Mouse (Mus musculus) fat pad, adult 2 months (tissue): ENCODE data around the gene Rnf8.

Experiments used
- DNase-seq: peaks from one replicate; pipeline ENCODE4 v3.0.0-alpha.2; 2011; ENCODE audit warnings: low read depth, low spot score; ENCODE audit errors: extremely low read depth

Rnf8 gene

DNA sequence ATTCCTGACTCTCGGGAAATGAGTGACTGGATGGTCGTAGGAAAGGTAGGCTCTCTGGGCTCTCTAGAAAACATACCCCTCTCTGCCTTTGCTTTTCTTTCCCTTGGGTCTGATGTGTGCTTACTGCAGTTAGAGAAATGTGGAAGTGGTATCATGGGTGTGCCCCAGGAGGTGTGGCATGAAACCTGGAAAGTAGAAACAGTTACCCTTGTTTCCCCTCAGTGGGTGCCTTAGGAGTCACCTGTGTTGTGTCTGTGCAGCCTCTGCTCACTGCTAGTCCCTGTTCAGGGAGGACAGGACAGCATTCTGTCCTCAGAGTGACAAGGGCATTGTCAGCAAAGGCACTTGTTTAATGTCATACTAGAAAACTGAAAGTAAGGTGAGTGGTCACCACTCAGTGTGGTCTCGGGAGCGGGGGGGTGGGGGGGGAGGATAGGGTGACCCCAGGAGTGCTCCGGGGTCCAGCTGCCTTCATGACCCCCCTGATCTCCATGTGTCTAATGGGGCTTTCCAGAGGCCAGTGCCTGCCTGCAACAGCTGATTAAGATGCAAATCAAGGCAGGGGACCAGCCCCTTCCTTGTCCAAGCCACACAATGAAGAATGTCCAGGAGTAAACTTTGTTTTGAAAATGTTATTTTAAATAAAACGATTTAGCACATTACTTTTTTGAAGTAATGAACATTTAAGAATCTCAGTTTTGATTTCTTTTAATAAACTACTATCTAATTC is 64.6 kb downstream of the Rnf8 start:
- DNase-seq, result no peak

GRCm38 (mm10) chr17:29680174-29680573 is 65.6 kb downstream of the Rnf8 start:
- no peak for DNase-seq

DNA sequence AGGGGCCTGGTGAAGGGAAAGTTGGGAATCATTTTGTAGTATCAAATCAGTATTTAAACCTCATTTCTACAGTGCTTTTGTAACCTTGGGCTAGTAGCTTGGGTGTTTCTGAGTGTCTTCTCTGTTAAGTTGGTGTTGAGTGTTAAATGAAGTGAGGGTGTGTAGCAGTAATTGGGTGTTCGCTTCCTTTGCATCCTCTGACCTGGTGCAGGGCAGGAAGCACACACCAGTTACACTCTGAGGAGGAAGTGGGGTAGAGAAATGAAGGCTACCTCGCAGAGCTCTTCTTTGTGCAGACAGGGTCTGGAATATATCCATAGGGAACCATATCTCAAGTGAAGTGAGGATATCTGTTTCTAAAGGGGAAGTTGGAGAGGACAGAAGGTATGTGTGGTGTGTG is 66.3 kb downstream of the Rnf8 start:
- DNase-seq, result no peak

DNA sequence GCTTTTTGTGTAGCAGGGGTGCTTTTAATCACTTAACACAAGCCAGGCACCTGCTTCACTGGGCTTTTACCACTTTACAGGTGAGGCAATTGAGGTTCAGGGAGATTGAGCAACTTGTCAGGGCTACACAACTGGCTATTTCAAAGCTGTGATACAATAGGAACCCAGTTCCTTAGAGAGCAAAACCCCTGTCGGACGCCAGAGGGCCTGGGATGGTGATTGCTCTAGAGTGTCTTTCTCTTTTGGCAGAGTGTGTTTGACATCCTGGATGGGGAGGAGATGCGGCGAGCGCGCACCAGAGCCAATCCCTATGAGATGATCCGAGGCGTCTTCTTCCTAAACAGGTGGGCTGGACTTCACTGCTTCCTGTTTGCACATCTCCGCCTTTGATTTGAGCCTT is 67.1 kb downstream of the Rnf8 start:
- no peak for DNase-seq

GRCm38 (mm10) chr17:29682261-29682660 is 67.7 kb downstream of the Rnf8 start:
- no peak for DNase-seq

- no peak for DNase-seq
Observed at GRCm38 (mm10) chr17:29683127-29683526, 68.5 kb downstream of the Rnf8 start.

GRCm38 (mm10) chr17:29684275-29684674 is 69.7 kb downstream of the Rnf8 start:
- DNase-seq, result no peak

- no peak for DNase-seq
Observed at GRCm38 (mm10) chr17:29686771-29687170, 72.2 kb downstream of the Rnf8 start.

DNA sequence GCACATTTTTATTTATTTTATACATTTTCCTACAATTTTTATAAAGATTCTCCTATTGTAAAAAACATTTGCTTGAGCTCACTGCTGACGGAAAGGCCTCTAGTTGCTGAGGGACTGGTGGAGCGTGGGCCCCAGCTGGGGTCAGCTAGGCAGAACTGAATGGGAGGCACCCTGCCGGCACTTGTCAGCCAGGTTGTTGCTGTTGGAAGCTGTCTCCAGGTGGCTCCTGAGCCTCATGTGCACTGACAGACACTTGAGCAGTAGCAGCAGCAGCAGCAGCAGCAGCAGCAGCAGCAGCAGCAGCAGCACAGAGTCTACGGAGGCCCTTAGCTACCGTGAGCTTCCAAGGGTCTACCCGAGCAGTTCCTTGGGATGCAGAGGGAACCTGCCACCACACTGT is 72.8 kb downstream of the Rnf8 start:
- no peak for DNase-seq

DNA sequence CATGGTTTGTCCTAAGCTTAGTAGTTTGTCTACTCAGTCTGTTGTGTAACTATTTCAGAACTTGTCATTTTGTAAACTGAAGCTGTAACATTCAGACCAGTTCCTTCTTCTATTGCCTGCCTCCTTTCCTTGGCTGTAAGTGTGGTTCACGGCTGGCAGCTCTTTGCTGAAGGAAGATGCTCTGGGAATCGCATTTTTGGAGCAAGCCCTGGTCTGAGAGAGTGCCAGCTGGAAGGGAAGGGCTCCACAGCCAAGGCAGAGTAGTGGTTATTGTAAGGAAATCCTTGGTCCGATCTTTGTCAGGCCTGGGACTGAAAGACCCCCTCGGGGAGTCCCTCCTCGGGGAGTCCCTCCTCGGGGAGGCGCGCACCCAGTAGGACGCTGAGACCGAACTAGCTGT is 74.0 kb downstream of the Rnf8 start:
- no peak for DNase-seq

GRCm38 (mm10) chr17:29690257-29690656 is 75.7 kb downstream of the Rnf8 start:
- no peak for DNase-seq

DNA sequence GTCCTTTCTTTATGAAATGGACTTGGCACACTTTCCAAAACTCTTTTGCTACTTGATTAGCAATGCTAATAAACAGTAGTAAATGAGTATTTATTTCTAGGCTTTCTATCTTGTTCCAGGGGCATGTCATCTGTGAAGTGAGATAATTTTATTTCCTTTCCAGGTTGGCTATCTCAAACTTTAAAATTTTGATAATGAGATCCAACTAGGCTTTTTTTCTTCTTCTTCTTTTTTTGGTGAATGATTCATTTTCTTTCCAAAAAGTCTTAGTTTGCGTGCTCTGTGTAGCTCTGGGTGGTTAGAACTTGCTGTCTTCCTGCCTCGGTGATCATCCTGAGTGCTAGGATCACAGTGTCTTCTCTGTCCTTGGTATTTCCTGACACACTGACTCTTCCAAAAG is 78.2 kb downstream of the Rnf8 start:
- DNase-seq, result no peak

DNA sequence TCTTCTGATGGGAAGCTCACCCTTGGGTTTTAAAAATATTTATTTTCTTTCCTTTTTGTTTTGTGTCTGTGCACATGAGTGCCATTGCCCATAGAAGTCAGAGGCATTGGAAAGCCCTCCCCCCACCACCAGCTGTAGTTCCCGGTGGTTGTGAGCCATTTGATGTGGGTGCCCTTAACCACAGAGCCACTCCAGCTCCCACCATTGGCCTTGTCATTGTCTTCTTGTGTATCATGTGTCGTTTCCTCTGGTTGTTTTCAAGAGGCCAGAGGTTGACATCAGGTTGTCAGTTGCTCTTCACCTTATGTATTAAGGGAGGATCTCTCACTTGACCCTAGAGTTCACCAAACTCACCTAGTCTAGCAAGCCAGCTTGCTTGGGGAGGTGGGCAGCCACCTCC is 79.0 kb downstream of the Rnf8 start:
- no peak for DNase-seq

GRCm38 (mm10) chr17:29694516-29694915 is 79.9 kb downstream of the Rnf8 start:
- DNase-seq, result no peak
